Mouse (Mus musculus) bone marrow, adult 2 months (tissue): ENCODE data around the gene Pkp4. TPM values are rescaled to one million over a fixed set of nuclear protein-coding genes. Genes with fewer than 3 reads are reported as not detected.

Experiments used
- H3K27ac ChIP-seq: fragments of 200-500 bp; 2 replicates; pipeline ENCODE4 v1.5.1; 2012; ENCODE audit warnings: low read depth, mild to moderate bottlenecking, control low read depth, inconsistent platforms, low read length; ENCODE audit not compliant: control insufficient read depth, poor library complexity, insufficient read depth
- H3K4me1 ChIP-seq: fragments of 200-500 bp; 2 replicates; pipeline ENCODE4 v1.6.1; 2011; ENCODE audit warnings: low read length; ENCODE audit not compliant: control insufficient read depth, insufficient read depth
- H3K4me3 ChIP-seq: fragments of 200-500 bp; replicated peaks from 2 replicates; pipeline ENCODE3; 2011; ENCODE audit warnings: mild to moderate bottlenecking, low read depth, low read length, control low read depth; ENCODE audit not compliant: control insufficient read depth
- CTCF ChIP-seq: fragments of 200-500 bp; IDR thresholded peaks from 2 replicates; pipeline ENCODE4 v1.5.1; 2011; ENCODE audit warnings: low read length, control low read depth; ENCODE audit not compliant: control insufficient read depth, insufficient read depth
- POLR2A ChIP-seq: fragments of 200-500 bp; IDR thresholded peaks from 2 replicates; pipeline ENCODE4 v1.6.1; 2011; ENCODE audit warnings: low read depth, mild to moderate bottlenecking, control low read depth, low read length, borderline replicate concordance; ENCODE audit not compliant: control insufficient read depth
- WGBS: fragments of 180-500 bp; shearing (Covaris S2); methylation state at CpG from one replicate; pipeline ENCODE4 v1.1.7; 2018; 5-methylcytosine and 5-hydroxymethylcytosine counted together
- polyA plus RNA-seq: library from polyadenylated mRNA; stranded (reverse); fragments of >200 nt; gene quantifications from 2 replicates; pipeline ENCODE4 v1.2.4, GENCODE M21; 2011; ENCODE audit warnings: low replicate concordance; ENCODE audit not compliant: missing spikeins, insufficient read depth, insufficient read length

Gene Pkp4
- polyA plus RNA-seq, 1 experiment, result 14.8 TPM

DNA sequence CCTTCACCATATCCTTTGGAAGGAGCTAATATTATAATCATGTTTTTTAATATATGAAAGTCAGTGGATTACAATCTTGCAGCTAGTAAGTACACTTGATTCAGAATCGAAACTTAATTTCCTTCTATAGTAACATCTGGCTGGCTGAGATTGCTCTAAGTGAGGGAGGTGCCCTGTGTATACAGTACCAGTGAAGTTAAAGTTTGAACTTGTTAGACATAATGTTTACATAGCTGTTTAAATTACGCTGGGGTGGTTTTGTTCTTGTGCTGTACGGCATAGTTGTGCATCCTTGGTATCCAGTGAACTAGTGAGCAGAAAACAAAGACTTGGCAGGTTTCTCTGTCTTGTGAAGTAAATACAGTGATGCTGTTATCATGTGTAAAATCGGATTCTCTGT is 18.3 kb downstream of the Pkp4 start:
- Histone ChIP-seq H3K4me1 (no peaks in the 10 kb centered on the region), H3K4me3 (no peak overlapping the region), H3K27ac (no peak overlapping the region)
- TF ChIP-seq POLR2A, result no peak
- TF ChIP-seq CTCF, result no peak
- WGBS, result 73% methylated on average over 4 of the region's 4 CpGs

- no peaks in the 10 kb centered on the region for H3K4me1 ChIP-seq
- WGBS, result 72% methylated on average over 5 of the region's 5 CpGs
Observed at GRCm38 (mm10) chr2:59179487-59179886, 18.8 kb downstream of the Pkp4 start.

GRCm38 (mm10) chr2:59181321-59182113 is 20.9 kb downstream of the Pkp4 start:
- 79% methylated on average over 15 of the region's 15 CpGs for WGBS
- H3K4me3 ChIP-seq, result no peak overlapping the region
- TF ChIP-seq CTCF, result no peak
- TF ChIP-seq POLR2A, result no peak
- no peaks in the 10 kb centered on the region for H3K4me1 ChIP-seq
- no peak overlapping the region for H3K27ac ChIP-seq

More at GRCm38 (mm10) chr2:59179487-59179886, 18.8 kb downstream of the Pkp4 start:
- H3K4me3 ChIP-seq, result no peak overlapping the region
- H3K27ac ChIP-seq, result no peak overlapping the region
- TF ChIP-seq CTCF (no peak), POLR2A (no peak)

- Histone ChIP-seq H3K4me3 (no peak overlapping the region), H3K27ac (no peak overlapping the region), H3K4me1 (no peaks in the 10 kb centered on the region)
- TF ChIP-seq POLR2A (no peak), CTCF (no peak)
- 70% methylated on average over 4 of the region's 4 CpGs for WGBS
Observed at GRCm38 (mm10) chr2:59183541-59183940, 22.9 kb downstream of the Pkp4 start.

GRCm38 (mm10) chr2:59184107-59185064 is 23.7 kb downstream of the Pkp4 start:
- WGBS, result 57% methylated on average over 11 of the region's 11 CpGs
- H3K4me1 ChIP-seq, result no peaks in the 10 kb centered on the region
- TF ChIP-seq POLR2A (no peak), CTCF (no peak)

GRCm38 (mm10) chr2:59186122-59186521 is 25.5 kb downstream of the Pkp4 start:
- 89% methylated on average over 8 of the region's 8 CpGs for WGBS
- no peak for TF ChIP-seq CTCF
- no peak for TF ChIP-seq POLR2A
- no peak overlapping the region for H3K4me3 ChIP-seq
- no peak overlapping the region for H3K27ac ChIP-seq
- no peaks in the 10 kb centered on the region for H3K4me1 ChIP-seq

More at GRCm38 (mm10) chr2:59184107-59185064, 23.7 kb downstream of the Pkp4 start:
- no peak overlapping the region for H3K27ac ChIP-seq
- no peak overlapping the region for H3K4me3 ChIP-seq

DNA sequence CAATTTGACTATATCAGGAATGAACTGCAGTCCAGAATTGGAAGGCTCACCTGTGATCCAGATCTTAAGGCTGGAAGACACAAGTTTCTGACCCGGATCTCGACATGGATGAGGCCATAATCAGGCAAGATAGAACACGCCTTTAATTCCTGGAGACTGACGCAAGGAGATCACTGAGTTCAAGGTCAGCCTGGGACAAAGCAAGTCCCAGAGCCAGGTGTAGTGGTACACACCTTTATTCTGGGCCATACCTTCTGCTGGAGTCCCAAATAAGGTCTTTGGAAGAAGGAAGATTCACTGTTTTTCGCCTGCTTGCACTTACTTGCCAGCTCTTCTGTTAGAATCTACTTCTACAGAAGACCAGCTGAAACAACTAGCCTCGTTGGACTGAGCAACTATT is 26.3 kb downstream of the Pkp4 start:
- WGBS, result 83% methylated on average over 6 of the region's 6 CpGs
- Histone ChIP-seq H3K4me3 (no peak overlapping the region), H3K27ac (no peak overlapping the region), H3K4me1 (no peaks in the 10 kb centered on the region)
- TF ChIP-seq POLR2A (no peak), CTCF (no peak)

GRCm38 (mm10) chr2:59188306-59188705 is 27.7 kb downstream of the Pkp4 start:
- no peaks in the 10 kb centered on the region for H3K4me1 ChIP-seq

More at GRCm38 (mm10) chr2:59188306-59188705, 27.7 kb downstream of the Pkp4 start:
- Histone ChIP-seq H3K4me3 (no peak overlapping the region), H3K27ac (0 out of 2 replicates have a peak overlapping the region, but pooled peaks have one; percentile 21)
- no peak for TF ChIP-seq POLR2A
- TF ChIP-seq CTCF, result no peak
- WGBS, result 86% methylated on average over 8 of the region's 8 CpGs
